Mouse (Mus musculus): Measurements from ENCODE around the gene Pdss2. TPM values are rescaled to one million over a fixed set of nuclear protein-coding genes. Genes with fewer than 3 reads are reported as not detected.

The Pdss2 gene
- polyA plus RNA-seq, 1 experiment from 2014 or later, result 6.7 TPM

DNA sequence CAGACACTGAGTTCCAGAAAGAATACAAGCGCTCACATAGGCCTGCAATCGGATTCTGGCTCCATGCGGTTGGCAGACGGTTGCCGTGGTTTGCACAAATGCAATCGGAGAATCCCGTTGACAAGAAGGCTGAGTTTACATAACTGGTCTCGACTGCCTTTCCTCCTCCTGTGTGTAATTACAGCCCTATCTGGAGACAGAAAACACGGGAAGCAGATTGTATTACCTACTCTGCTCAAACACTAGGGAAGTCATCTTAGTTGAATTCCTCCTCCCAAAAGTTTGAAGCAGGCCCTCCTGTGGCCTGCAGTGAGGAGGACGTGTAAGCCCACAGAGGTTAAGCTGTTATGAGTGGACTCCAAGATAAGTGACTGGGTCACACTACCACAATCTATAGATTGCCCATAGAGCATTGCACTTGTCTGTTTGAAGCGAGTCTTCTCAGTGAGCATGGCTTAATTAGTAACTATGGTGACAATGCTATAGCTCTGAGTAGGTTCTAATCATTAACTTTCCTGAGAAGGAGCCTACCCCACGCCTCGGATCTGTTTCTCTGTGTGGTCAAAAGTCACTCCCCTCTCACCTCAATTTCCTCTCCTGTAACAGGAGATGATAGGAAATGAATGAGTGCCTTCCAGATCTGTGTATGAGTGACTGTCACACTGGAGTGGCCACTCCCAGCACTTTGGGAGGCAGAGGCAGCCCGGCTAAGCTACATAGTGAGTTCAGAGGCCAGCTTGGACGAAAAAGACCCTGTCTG, 219.9 kb downstream of the Pdss2 start:
- no peaks in the 10 kb centered on the region for H3K27me3 ChIP-seq
- ATAC-seq (ENCODE audit: insufficient read depth), result peak; percentile 75
- H3K4me3 ChIP-seq (replicated peaks), result no peak overlapping the region
- no peaks in the 10 kb centered on the region for H3K9me3 ChIP-seq (replicated peaks)
- H3K9ac ChIP-seq, result no peak overlapping the region
- 56% methylated on average over 15 of the region's 15 CpGs for WGBS (ENCODE audit: insufficient replicate concordance)
- peak overlapping the region; percentile 64 for H3K27ac ChIP-seq (replicated peaks)
- peaks cover 10% of the 10 kb centered on the region; the same call in 1 of the 2 replicates for H3K4me1 ChIP-seq (replicated peaks)
- no peak overlapping the region; the same call in 1 of the 2 replicates for H3K4me2 ChIP-seq
- H3K36me3 ChIP-seq (replicated peaks), result no peaks in the 10 kb centered on the region

- H3K27ac ChIP-seq (replicated peaks), result no peak overlapping the region
- no peaks in the 10 kb centered on the region; the same call in 1 of the 2 replicates for H3K27me3 ChIP-seq
- ATAC-seq (ENCODE audit: insufficient read depth), result no peak
- H3K9ac ChIP-seq, result no peak overlapping the region
- H3K4me2 ChIP-seq, result no peak overlapping the region
- no peaks in the 10 kb centered on the region for H3K9me3 ChIP-seq (replicated peaks)
- no peaks in the 10 kb centered on the region for H3K36me3 ChIP-seq (replicated peaks)
- H3K4me1 ChIP-seq (replicated peaks), result peaks cover 15% of the 10 kb centered on the region
- no peak overlapping the region for H3K4me3 ChIP-seq (replicated peaks)
- 76% methylated on average over 3 of the region's 3 CpGs for WGBS (ENCODE audit: insufficient replicate concordance)
These were observed 227.4 kb downstream of the Pdss2 start for GRCm38 (mm10) chr10:43448656-43449055.

- Histone ChIP-seq H3K9ac (no peak overlapping the region), H3K4me3 (replicated peaks) (peak overlapping the region; percentile 33), H3K27ac (replicated peaks) (no peak overlapping the region), H3K4me2 (peak overlapping the region; percentile 50), H3K4me1 (replicated peaks) (peaks cover 15% of the 10 kb centered on the region), H3K27me3 (no peaks in the 10 kb centered on the region; the same call in 1 of the 2 replicates), H3K36me3 (replicated peaks) (no peaks in the 10 kb centered on the region), H3K9me3 (replicated peaks) (no peaks in the 10 kb centered on the region)
- WGBS (ENCODE audit: insufficient replicate concordance), result 16% methylated on average over 16 of the region's 16 CpGs
- peak; percentile 42; the same call in 1 of the 2 replicates for ATAC-seq (ENCODE audit: insufficient read depth)
These were observed 230.8 kb downstream of the Pdss2 start for GRCm38 (mm10) chr10:43451848-43452662.

GRCm38 (mm10) chr10:43452663-43452996, 231.3 kb downstream of the Pdss2 start:
- H3K4me3 ChIP-seq (replicated peaks), result 0 out of 2 replicates have a peak overlapping the region, but pooled peaks have one; percentile 33
- 16% methylated on average over 5 of the region's 5 CpGs for WGBS (ENCODE audit: insufficient replicate concordance)
- H3K9ac ChIP-seq, result no peak overlapping the region
- H3K4me1 ChIP-seq (replicated peaks), result peaks cover 15% of the 10 kb centered on the region
- no peaks in the 10 kb centered on the region for H3K36me3 ChIP-seq (replicated peaks)
- H3K9me3 ChIP-seq (replicated peaks), result no peaks in the 10 kb centered on the region
- no peak overlapping the region for H3K27ac ChIP-seq (replicated peaks)
- ATAC-seq (ENCODE audit: insufficient read depth), result no peak
- peak overlapping the region; percentile 50 for H3K4me2 ChIP-seq
- H3K27me3 ChIP-seq, result no peaks in the 10 kb centered on the region; the same call in 1 of the 2 replicates

- Histone ChIP-seq H3K4me2 (no peak overlapping the region), H3K4me3 (replicated peaks) (no peak overlapping the region), H3K27me3 (no peaks in the 10 kb centered on the region; the same call in 1 of the 2 replicates), H3K9me3 (replicated peaks) (no peaks in the 10 kb centered on the region), H3K27ac (replicated peaks) (no peak overlapping the region), H3K36me3 (replicated peaks) (no peaks in the 10 kb centered on the region), H3K4me1 (replicated peaks) (peaks cover 15% of the 10 kb centered on the region), H3K9ac (no peak overlapping the region)
- 42% methylated on average over 1 of the region's 1 CpGs for WGBS (ENCODE audit: insufficient replicate concordance)
- no peak for ATAC-seq (ENCODE audit: insufficient read depth)
These were observed 232.9 kb downstream of the Pdss2 start for GRCm38 (mm10) chr10:43454219-43454618.

- Histone ChIP-seq H3K4me3 (replicated peaks) (no peak overlapping the region), H3K9me3 (replicated peaks) (no peaks in the 10 kb centered on the region), H3K36me3 (replicated peaks) (no peaks in the 10 kb centered on the region), H3K27me3 (no peaks in the 10 kb centered on the region; the same call in 1 of the 2 replicates), H3K4me1 (replicated peaks) (peaks cover 15% of the 10 kb centered on the region), H3K4me2 (no peak overlapping the region), H3K9ac (no peak overlapping the region), H3K27ac (replicated peaks) (no peak overlapping the region)
- WGBS (ENCODE audit: insufficient replicate concordance), result 76% methylated on average over 3 of the region's 3 CpGs
- ATAC-seq (ENCODE audit: insufficient read depth), result no peak
These were observed 233.4 kb downstream of the Pdss2 start for GRCm38 (mm10) chr10:43454671-43455070.

GRCm38 (mm10) chr10:43462821-43463220, 241.5 kb downstream of the Pdss2 start:
- peaks cover 4% of the 10 kb centered on the region for H3K4me1 ChIP-seq (replicated peaks)
- H3K9ac ChIP-seq, result no peak overlapping the region
- H3K27ac ChIP-seq (replicated peaks), result peak overlapping the region; percentile 24; the same call in 1 of the 2 replicates
- ATAC-seq (ENCODE audit: insufficient read depth), result peak; percentile 28; the same call in 1 of the 2 replicates
- H3K9me3 ChIP-seq (replicated peaks), result no peaks in the 10 kb centered on the region
- no peaks in the 10 kb centered on the region for H3K36me3 ChIP-seq (replicated peaks)
- H3K4me3 ChIP-seq (replicated peaks), result no peak overlapping the region
- 60% methylated on average over 5 of the region's 5 CpGs for WGBS (ENCODE audit: insufficient replicate concordance)
- no peak overlapping the region for H3K4me2 ChIP-seq
- no peaks in the 10 kb centered on the region for H3K27me3 ChIP-seq

- Histone ChIP-seq H3K4me2 (no peak overlapping the region), H3K9ac (no peak overlapping the region), H3K4me1 (replicated peaks) (peaks cover 8% of the 10 kb centered on the region), H3K9me3 (replicated peaks) (no peaks in the 10 kb centered on the region), H3K4me3 (replicated peaks) (no peak overlapping the region), H3K27me3 (no peaks in the 10 kb centered on the region), H3K27ac (replicated peaks) (peak overlapping the region; percentile 24; the same call in 1 of the 2 replicates), H3K36me3 (replicated peaks) (no peaks in the 10 kb centered on the region)
- WGBS (ENCODE audit: insufficient replicate concordance), result 47% methylated on average over 3 of the region's 3 CpGs
- peak; percentile 58; the same call in 1 of the 2 replicates for ATAC-seq (ENCODE audit: insufficient read depth)
These were observed 241.9 kb downstream of the Pdss2 start for GRCm38 (mm10) chr10:43463227-43463626.

DNA sequence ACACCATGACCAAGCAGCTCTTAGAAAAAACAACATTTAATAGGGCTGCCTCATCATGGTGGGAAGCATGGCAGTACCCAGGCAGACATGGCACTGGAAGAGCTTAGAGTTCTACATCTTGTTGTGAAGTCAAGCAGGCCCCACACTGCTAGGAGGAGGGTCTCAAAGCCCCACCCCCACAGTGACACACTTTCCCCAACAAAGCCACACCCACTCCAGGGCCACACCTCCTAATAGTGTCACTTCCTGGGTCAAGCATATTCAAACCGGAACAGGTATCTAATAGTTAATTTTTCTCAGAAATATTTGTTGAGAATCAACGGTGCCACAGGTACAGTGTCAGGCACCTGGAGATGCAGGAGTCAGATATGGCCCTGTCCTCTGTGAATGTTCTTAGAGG, 244.9 kb downstream of the Pdss2 start:
- H3K4me3 ChIP-seq (replicated peaks), result no peak overlapping the region
- WGBS (ENCODE audit: insufficient replicate concordance), result 76% methylated on average over 2 of the region's 2 CpGs
- peaks cover 8% of the 10 kb centered on the region for H3K4me1 ChIP-seq (replicated peaks)
- no peak for ATAC-seq (ENCODE audit: insufficient read depth)
- H3K9me3 ChIP-seq (replicated peaks), result no peaks in the 10 kb centered on the region
- H3K36me3 ChIP-seq (replicated peaks), result no peaks in the 10 kb centered on the region
- H3K4me2 ChIP-seq, result no peak overlapping the region
- no peak overlapping the region for H3K27ac ChIP-seq (replicated peaks)
- no peaks in the 10 kb centered on the region for H3K27me3 ChIP-seq
- H3K9ac ChIP-seq, result no peak overlapping the region

- Histone ChIP-seq H3K4me3 (replicated peaks) (peak overlapping the region; percentile 17; the same call in 1 of the 2 replicates), H3K9me3 (replicated peaks) (no peaks in the 10 kb centered on the region), H3K9ac (no peak overlapping the region), H3K27ac (replicated peaks) (no peak overlapping the region), H3K4me2 (peak overlapping the region; percentile 49), H3K27me3 (no peaks in the 10 kb centered on the region), H3K36me3 (replicated peaks) (no peaks in the 10 kb centered on the region), H3K4me1 (replicated peaks) (peaks cover 8% of the 10 kb centered on the region)
- 18% methylated on average over 13 of the region's 13 CpGs for WGBS (ENCODE audit: insufficient replicate concordance)
- ATAC-seq (ENCODE audit: insufficient read depth), result no peak
These were observed 246.4 kb downstream of the Pdss2 start for GRCm38 (mm10) chr10:43467659-43468058.

DNA sequence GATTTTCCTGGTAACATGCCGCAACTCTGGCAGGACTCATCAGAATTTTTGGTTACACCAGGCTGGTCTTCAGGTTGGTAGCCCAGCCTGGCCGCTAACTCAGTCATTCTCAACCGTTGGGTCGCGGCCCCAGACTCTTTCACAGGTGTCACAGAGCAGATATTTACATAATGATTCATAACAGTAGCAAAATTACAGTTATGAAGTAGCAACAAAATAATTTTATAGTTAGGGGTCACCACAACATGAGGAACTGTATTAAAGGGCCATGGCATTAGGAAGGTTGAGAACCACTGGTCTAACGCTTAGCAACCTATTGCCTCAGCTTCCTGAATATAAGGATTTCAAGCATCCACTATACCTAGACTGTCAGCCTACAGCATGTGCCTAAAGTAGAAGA, 247.0 kb downstream of the Pdss2 start:
- peak overlapping the region; percentile 49; the same call in 1 of the 2 replicates for H3K4me2 ChIP-seq
- H3K27me3 ChIP-seq, result no peaks in the 10 kb centered on the region
- H3K9ac ChIP-seq, result no peak overlapping the region
- H3K9me3 ChIP-seq (replicated peaks), result no peaks in the 10 kb centered on the region
- no peak for ATAC-seq (ENCODE audit: insufficient read depth)
- no peaks in the 10 kb centered on the region for H3K36me3 ChIP-seq (replicated peaks)
- H3K4me3 ChIP-seq (replicated peaks), result no peak overlapping the region
- WGBS (ENCODE audit: insufficient replicate concordance), result 76% methylated on average over 6 of the region's 6 CpGs
- peaks cover 8% of the 10 kb centered on the region for H3K4me1 ChIP-seq (replicated peaks)
- no peak overlapping the region for H3K27ac ChIP-seq (replicated peaks)

Data from liver, embryonic 15.5 days (tissue).